Mouse (Mus musculus): ENCODE data around the gene Adamts3. TPM values are rescaled to one million over a fixed set of nuclear protein-coding genes. Genes with fewer than 3 reads are reported as not detected.

Gene Adamts3
- polyA plus RNA-seq, 1 experiment from 2014 or later = 3.9 TPM

DNA sequence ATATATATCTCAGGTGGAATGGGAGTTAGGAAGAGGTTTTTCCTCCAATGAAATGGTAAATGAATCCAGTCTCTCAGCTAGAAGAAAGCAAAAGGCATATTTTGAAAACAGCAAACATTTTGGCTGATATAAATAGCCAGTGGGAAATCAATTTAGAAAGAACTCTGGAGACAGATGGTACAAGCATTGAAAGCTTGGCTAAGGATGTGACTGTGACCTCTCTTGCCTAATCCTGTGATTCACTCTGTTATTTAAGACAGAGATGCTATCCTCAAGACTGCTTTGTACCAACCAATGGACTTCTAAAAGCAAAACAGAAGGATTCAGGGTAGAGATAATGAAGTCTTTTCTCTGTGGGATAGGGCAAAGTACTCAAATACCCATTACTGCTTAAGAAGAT is 236.2 kb downstream of the Adamts3 start:
- Histone ChIP-seq H3K4me2 (ENCODE audit: low read length) (no peak overlapping the region), H3K36me3 (ENCODE audit: control insufficient read depth, insufficient read depth, low read length) (no peaks in the 10 kb centered on the region), H3K27ac (ENCODE audit: low read depth, low read length) (no peak overlapping the region), H3K4me1 (ENCODE audit: control insufficient read depth, insufficient read depth, low read depth, low read length) (no peaks in the 10 kb centered on the region), H3K9me3 (ENCODE audit: control insufficient read depth, low read length) (no peaks in the 10 kb centered on the region), H3K4me3 (ENCODE audit: low read length) (no peak overlapping the region), H3K9ac (ENCODE audit: low read depth, low read length) (no peak overlapping the region), H3K27me3 (replicated peaks; ENCODE audit: control insufficient read depth, insufficient read depth, low read length) (no peaks in the 10 kb centered on the region)
- ATAC-seq = no peak

GRCm38 (mm10) chr5:89635434-89635833 is 247.7 kb downstream of the Adamts3 start:
- Histone ChIP-seq H3K9me3 (ENCODE audit: control insufficient read depth, low read length) (no peaks in the 10 kb centered on the region), H3K27ac (ENCODE audit: low read depth, low read length) (no peak overlapping the region), H3K4me3 (ENCODE audit: low read length) (no peak overlapping the region), H3K4me1 (ENCODE audit: control insufficient read depth, insufficient read depth, low read depth, low read length) (no peaks in the 10 kb centered on the region), H3K36me3 (ENCODE audit: control insufficient read depth, insufficient read depth, low read length) (no peaks in the 10 kb centered on the region), H3K27me3 (replicated peaks; ENCODE audit: control insufficient read depth, insufficient read depth, low read length) (no peaks in the 10 kb centered on the region), H3K4me2 (ENCODE audit: low read length) (no peak overlapping the region), H3K9ac (ENCODE audit: low read depth, low read length) (no peak overlapping the region)
- ATAC-seq = no peak
- 75% methylated on average over 2 of the region's 2 CpGs for WGBS

DNA sequence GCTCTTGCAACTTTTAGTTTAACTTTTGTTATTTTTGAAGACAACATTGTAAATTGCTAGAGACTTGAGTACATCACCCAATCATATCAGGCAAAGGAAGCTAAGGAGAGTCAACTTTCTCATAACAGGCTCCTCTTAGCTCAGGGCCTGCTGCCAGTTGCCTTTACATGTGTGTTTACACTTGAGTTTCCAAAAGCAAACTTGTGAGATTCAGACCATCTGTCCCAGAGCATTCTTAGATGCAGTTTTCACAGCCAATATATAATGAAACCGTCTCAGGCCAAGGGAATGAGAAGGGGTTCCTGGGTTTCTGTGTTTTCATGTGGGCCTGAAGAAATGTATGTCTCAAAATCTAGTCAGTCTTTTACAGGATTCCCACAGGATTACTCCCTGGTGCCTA is 251.5 kb downstream of the Adamts3 start:
- WGBS = 48% methylated on average over 1 of the region's 1 CpGs
- Histone ChIP-seq H3K27me3 (replicated peaks; ENCODE audit: control insufficient read depth, insufficient read depth, low read length) (no peaks in the 10 kb centered on the region), H3K36me3 (ENCODE audit: control insufficient read depth, insufficient read depth, low read length) (no peaks in the 10 kb centered on the region), H3K9me3 (ENCODE audit: control insufficient read depth, low read length) (no peaks in the 10 kb centered on the region), H3K9ac (ENCODE audit: low read depth, low read length) (no peak overlapping the region), H3K27ac (ENCODE audit: low read depth, low read length) (no peak overlapping the region), H3K4me3 (ENCODE audit: low read length) (no peak overlapping the region), H3K4me2 (ENCODE audit: low read length) (no peak overlapping the region), H3K4me1 (ENCODE audit: control insufficient read depth, insufficient read depth, low read depth, low read length) (no peaks in the 10 kb centered on the region)
- no peak for ATAC-seq
